Mouse (Mus musculus) midbrain, embryonic 14.5 days (tissue): Measurements from ENCODE around the gene Terf2. TPM values are rescaled to one million over a fixed set of nuclear protein-coding genes. Genes with fewer than 3 reads are reported as not detected.
A peak's percentile ranks its signal among the peaks of the same experiment; 100 is the strongest.

Experiments used
- ATAC-seq: fragments of 200-750 bp; cut with Nextera tagmentation; 2 replicates; pipeline ENCODE4 v1.8.0; 2017; ENCODE audit warnings: moderate number of reproducible peaks, moderate library complexity; ENCODE audit not compliant: low FRiP score, low TSS enrichment
- DNase-seq: peaks from one replicate; pipeline ENCODE4 v3.0.0-alpha.2; 2015
- H3K27ac ChIP-seq: fragments of 300-500 bp; sonication (generic); replicated peaks from 2 replicates; pipeline ENCODE4 v1.5.1; 2014; ENCODE audit warnings: mild to moderate bottlenecking, low read depth, low read length, moderate library complexity
- H3K27me3 ChIP-seq: fragments of 300-500 bp; sonication (generic); 2 replicates; pipeline ENCODE4 v1.6.1; 2014; ENCODE audit warnings: low read length, control low read depth, mixed read lengths; ENCODE audit not compliant: control insufficient read depth, insufficient read depth
- H3K36me3 ChIP-seq: fragments of 300-500 bp; sonication (generic); 2 replicates; pipeline ENCODE4 v1.6.1; 2014; ENCODE audit warnings: low read length, control low read depth; ENCODE audit not compliant: control insufficient read depth, insufficient read depth
- H3K4me1 ChIP-seq: fragments of 300-500 bp; sonication (generic); 2 replicates; pipeline ENCODE4 v1.6.1; 2014; ENCODE audit warnings: mild to moderate bottlenecking, antibody characterized with exemption, low read length, control low read depth; ENCODE audit not compliant: control insufficient read depth, insufficient read depth
- H3K4me2 ChIP-seq: fragments of 300-500 bp; sonication (generic); 2 replicates; pipeline ENCODE4 v1.6.1; 2014; ENCODE audit warnings: mild to moderate bottlenecking, low read length, moderate library complexity
- H3K4me3 ChIP-seq: fragments of 300-500 bp; sonication (generic); replicated peaks from 2 replicates; pipeline ENCODE4 v1.5.1; 2014; ENCODE audit warnings: low read depth, low read length
- H3K9ac ChIP-seq: fragments of 300-500 bp; sonication (generic); replicated peaks from 2 replicates; pipeline ENCODE4 v1.6.1; 2014; ENCODE audit warnings: mild to moderate bottlenecking, low read length, moderate library complexity
- H3K9me3 ChIP-seq: fragments of 300-500 bp; sonication (generic); 2 replicates; pipeline ENCODE4 v1.6.1; 2016; ENCODE audit warnings: low read length, control low read depth, mixed read lengths; ENCODE audit not compliant: control insufficient read depth
- WGBS: fragments of 180-500 bp; shearing (Covaris S2); extraction: QIAGEN DNeasy Blood & Tissue Kit; methylation state at CpG from one replicate; pipeline ENCODE4 v1.1.7; 2014; 5-methylcytosine and 5-hydroxymethylcytosine counted together
- polyA plus RNA-seq: library from polyadenylated mRNA; unstranded; fragments of >200 nt; fragmentation: Nextera tagmentation; extraction: Ambion mirVana; gene quantifications from 2 replicates; pipeline ENCODE4 v1.2.1, GENCODE M21; 2014

Gene Terf2
- polyA plus RNA-seq, 1 experiment from 2014 or later, result 23.3 TPM

DNA sequence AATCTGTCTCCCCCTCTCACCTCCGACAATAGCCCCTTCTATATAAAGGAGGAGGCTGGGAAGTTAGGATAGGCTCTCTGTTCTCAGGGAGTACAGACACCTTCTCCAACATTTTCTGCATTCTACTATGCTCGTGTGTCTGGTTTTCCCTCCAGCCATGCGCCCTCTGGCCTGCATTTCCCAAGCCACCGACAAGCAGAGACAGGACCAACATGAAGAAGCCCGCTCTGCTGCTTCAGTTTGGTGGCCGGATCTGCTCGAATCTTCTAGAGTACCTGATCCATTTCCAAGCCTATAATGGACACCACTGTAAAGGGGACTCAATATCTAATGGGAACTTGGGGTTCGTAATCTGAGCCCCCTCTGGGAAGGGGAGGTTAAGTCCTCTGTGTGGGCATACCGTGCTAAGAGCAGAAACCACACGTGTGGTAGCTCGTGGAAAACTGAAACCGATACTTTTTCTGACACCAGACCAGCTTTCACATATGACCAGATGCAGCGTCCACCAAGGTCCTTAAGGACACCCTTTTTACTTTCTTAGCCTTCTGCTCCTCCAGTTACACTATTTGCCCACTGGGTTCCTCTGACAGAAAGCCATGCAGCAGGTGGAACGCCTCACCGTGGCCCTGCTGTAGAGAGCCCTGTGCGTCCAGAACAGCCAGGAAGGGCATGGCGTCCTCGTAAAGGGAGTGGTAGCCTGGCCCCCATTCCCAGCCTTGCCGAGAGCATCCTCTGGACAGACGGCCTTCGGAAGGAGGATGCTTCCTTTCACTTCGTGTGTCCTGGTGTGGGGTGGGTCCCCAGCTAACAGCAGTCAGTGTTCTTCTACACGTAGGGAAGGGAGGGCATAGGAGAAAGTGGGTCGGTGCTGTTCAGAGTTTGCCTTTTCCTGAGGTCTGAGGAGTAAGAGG, 36.5 kb upstream of the Terf2 start:
- H3K36me3 ChIP-seq, result no peaks in the 10 kb centered on the region
- H3K4me2 ChIP-seq, result no peak overlapping the region
- ATAC-seq (no peak), DNase-seq (no peak)
- H3K27me3 ChIP-seq, result no peaks in the 10 kb centered on the region
- no peaks in the 10 kb centered on the region for H3K4me1 ChIP-seq
- no peak overlapping the region for H3K27ac ChIP-seq
- H3K9ac ChIP-seq, result no peak overlapping the region
- no peaks in the 10 kb centered on the region for H3K9me3 ChIP-seq
- 89% methylated on average over 24 of the region's 24 CpGs for WGBS
- H3K4me3 ChIP-seq, result no peak overlapping the region

DNA sequence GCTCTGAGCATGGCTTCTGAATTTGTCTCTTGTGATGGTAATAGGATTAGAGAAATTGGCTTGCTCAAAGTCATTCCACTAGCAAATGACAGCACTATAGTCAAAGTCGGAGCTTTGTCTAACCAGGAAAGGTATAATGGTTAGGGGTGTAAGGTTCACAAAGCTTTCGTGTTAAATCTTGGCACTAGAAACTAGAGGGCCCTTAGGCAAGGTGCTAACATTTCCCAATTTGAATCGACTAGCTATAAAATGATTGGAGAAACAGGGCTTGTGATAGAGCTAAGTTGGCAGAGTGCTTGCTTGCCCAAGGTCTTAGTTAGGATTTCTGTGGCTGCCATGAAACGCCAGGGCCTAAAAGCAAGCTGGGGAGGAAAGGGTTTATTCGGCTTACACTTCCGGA, 33.7 kb upstream of the Terf2 start:
- no peak overlapping the region for H3K4me3 ChIP-seq
- H3K4me1 ChIP-seq, result no peaks in the 10 kb centered on the region
- no peak for ATAC-seq
- H3K27me3 ChIP-seq, result no peaks in the 10 kb centered on the region
- no peak overlapping the region for H3K27ac ChIP-seq
- no peaks in the 10 kb centered on the region for H3K36me3 ChIP-seq
- DNase-seq, result no peak
- H3K4me2 ChIP-seq, result no peak overlapping the region
- WGBS, result 72% methylated on average over 6 of the region's 6 CpGs
- no peaks in the 10 kb centered on the region for H3K9me3 ChIP-seq
- H3K9ac ChIP-seq, result no peak overlapping the region

DNA sequence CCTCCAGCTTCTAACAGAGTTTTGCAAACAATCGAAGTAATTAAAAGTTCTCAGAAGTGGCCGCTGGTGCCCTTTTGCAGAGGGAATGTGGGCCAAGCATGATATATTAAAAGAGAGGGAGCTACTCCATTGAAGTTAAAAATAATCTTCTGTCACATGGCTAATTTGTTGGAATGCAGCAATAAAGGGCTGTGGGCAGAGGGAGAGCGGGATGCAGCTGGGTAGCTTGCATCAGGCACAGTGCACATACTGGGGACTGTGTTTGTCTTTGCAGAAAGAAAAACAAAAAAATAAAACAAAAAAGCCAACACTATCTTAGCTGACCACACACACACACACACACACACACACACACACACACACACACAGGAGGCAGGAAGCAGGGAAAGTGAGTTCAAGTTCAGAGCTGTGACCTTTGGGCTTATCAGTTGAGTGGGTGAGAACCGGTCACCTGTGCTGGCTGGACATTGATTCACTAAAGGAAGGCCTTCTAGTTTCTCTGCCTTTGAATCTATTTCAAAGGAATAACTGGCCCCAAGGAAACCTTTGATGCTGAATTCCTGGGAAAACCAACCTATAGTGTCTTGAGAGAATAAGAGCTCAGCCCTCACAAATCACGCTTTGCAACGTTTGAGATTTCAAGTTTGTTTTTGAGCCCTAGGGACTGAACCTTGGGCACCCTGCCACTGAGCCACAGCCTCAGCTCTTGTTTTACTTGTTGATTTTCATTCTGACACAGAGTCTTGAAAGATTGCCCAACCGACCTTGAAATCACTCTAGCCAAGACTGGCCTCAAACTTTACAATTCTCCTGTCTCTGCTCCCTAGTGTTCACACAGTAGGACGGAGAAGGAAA, 33.1 kb upstream of the Terf2 start:
- 52% methylated on average over 8 of the region's 8 CpGs for WGBS
- no peaks in the 10 kb centered on the region for H3K27me3 ChIP-seq
- H3K27ac ChIP-seq, result no peak overlapping the region
- H3K4me3 ChIP-seq, result no peak overlapping the region
- no peak overlapping the region for H3K4me2 ChIP-seq
- no peaks in the 10 kb centered on the region for H3K4me1 ChIP-seq
- no peaks in the 10 kb centered on the region for H3K36me3 ChIP-seq
- peak; percentile 22 for DNase-seq
- H3K9me3 ChIP-seq, result no peaks in the 10 kb centered on the region
- no peak for ATAC-seq
- H3K9ac ChIP-seq, result no peak overlapping the region

- Histone ChIP-seq H3K4me2 (no peak overlapping the region), H3K9me3 (no peaks in the 10 kb centered on the region), H3K27me3 (no peaks in the 10 kb centered on the region), H3K9ac (no peak overlapping the region), H3K27ac (no peak overlapping the region), H3K4me3 (no peak overlapping the region), H3K36me3 (no peaks in the 10 kb centered on the region), H3K4me1 (peaks cover 9% of the 10 kb centered on the region)
- WGBS, result 80% methylated on average over 8 of the region's 8 CpGs
- ATAC-seq (no peak), DNase-seq (no peak)
Observed at GRCm38 (mm10) chr8:107124343-107124742, 28.0 kb upstream of the Terf2 start.

GRCm38 (mm10) chr8:107123063-107123614, 26.8 kb upstream of the Terf2 start:
- H3K4me2 ChIP-seq, result no peak overlapping the region
- ATAC-seq (no peak), DNase-seq (peak; percentile 51)
- no peaks in the 10 kb centered on the region for H3K36me3 ChIP-seq
- no peaks in the 10 kb centered on the region for H3K27me3 ChIP-seq
- 0 out of 2 replicates have a peak overlapping the region, but pooled peaks have one; percentile 45 for H3K27ac ChIP-seq
- H3K9ac ChIP-seq, result no peak overlapping the region
- WGBS, result 18% methylated on average over 9 of the region's 9 CpGs
- H3K4me3 ChIP-seq, result no peak overlapping the region
- peaks cover 9% of the 10 kb centered on the region for H3K4me1 ChIP-seq
- no peaks in the 10 kb centered on the region for H3K9me3 ChIP-seq

DNA sequence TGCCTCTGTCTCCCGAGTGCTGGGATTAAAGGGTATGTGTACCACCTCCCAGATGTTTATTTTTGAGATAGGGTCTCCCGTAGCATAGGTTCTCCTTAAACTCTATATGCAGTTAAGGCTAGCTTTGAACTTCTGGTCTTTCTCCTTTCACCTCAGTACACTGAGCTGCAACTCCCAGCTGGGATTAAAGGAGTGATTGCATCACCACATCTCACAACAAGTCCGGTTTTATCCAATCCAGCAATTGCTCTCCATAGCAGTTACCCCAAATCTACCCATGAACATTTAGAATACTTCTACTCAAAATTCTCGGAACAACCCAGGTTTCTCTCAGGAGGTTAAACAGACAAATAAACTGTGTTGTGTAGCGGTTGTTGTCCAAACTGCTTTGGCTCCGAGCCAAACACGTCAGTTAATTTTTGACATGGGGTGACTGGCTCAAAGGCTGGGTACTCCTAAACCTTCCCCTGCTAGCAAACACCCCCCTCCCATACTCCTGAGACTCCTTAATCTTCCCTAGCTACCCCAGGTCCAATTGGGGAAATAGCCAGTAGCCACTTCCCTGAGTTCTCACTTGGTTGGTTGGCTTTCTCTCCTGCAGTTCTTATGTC, 25.4 kb upstream of the Terf2 start:
- peaks cover 9% of the 10 kb centered on the region for H3K4me1 ChIP-seq
- DNase-seq, result no peak
- 95% methylated on average over 7 of the region's 7 CpGs for WGBS

DNA sequence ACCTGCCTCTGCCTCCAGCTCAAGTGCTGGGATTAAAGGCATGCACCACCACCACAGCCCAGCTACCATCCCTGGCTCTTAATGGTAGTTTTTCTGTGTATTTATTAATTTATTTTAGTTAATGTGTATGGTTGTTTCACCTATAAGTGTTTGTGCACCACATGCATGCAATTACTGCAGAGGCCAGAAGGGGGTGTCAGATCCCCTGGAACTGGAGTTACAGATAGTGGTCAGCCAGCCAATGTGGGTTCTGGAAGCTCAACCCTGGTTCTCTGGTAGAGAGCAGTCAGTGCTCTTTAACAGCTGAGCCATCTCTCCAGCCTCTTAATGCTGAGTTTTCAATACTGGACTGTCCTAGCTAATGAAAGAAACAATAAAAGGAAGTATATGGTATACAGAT, 24.5 kb upstream of the Terf2 start:
- Histone ChIP-seq H3K4me1 (peaks cover 9% of the 10 kb centered on the region), H3K27ac (no peak overlapping the region), H3K4me3 (no peak overlapping the region), H3K9me3 (no peaks in the 10 kb centered on the region), H3K9ac (no peak overlapping the region), H3K27me3 (no peaks in the 10 kb centered on the region), H3K36me3 (no peaks in the 10 kb centered on the region), H3K4me2 (no peak overlapping the region)
- DNase-seq, result no peak
- ATAC-seq, result no peak

More for the DNA sequence above, 25.4 kb upstream of the Terf2 start:
- no peaks in the 10 kb centered on the region for H3K9me3 ChIP-seq
- H3K9ac ChIP-seq, result no peak overlapping the region
- H3K4me3 ChIP-seq, result no peak overlapping the region
- H3K36me3 ChIP-seq, result no peaks in the 10 kb centered on the region
- no peak for ATAC-seq
- H3K27me3 ChIP-seq, result no peaks in the 10 kb centered on the region
- no peak overlapping the region for H3K4me2 ChIP-seq
- H3K27ac ChIP-seq, result no peak overlapping the region

GRCm38 (mm10) chr8:107119412-107119811, 23.1 kb upstream of the Terf2 start:
- 76% methylated on average over 9 of the region's 9 CpGs for WGBS
- Histone ChIP-seq H3K27ac (no peak overlapping the region), H3K4me1 (peaks cover 9% of the 10 kb centered on the region), H3K9me3 (no peaks in the 10 kb centered on the region), H3K4me3 (no peak overlapping the region), H3K9ac (no peak overlapping the region), H3K27me3 (no peaks in the 10 kb centered on the region), H3K4me2 (no peak overlapping the region), H3K36me3 (no peaks in the 10 kb centered on the region)
- DNase-seq (no peak), ATAC-seq (no peak)
